Mouse (Mus musculus) CH12F3 (cell line): ENCODE measurements around the gene Mettl14.

Experiments used
- in situ Hi-C: fragments of 300-500 bp; cut with MboI; formaldehyde crosslinking; loops from 2 replicates; pipeline ENCODE4 v1.14.3; 2020; ENCODE audit warnings: low sequenced_read_pairs

The Mettl14 gene

DNA sequence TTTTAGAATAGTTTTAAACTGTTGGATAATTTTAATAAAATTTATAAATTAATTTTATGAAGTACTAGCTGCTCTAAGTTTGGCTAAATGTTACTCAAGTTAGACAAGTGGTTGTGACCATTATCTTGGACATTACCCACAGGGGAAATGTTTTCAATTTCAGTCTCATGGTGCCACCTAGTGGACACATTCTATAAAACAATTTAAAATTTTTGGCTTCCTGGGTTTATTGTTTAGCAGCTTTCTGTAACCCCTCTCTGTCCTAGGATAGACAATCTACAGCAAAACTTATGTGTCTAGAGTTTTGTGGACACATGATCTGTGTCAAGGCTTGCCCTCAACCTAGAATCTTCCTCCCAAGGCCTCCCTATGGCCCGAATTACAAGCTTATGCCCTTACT, 63.8 kb downstream of the Mettl14 start:
- in situ Hi-C loops = no loop called here

DNA sequence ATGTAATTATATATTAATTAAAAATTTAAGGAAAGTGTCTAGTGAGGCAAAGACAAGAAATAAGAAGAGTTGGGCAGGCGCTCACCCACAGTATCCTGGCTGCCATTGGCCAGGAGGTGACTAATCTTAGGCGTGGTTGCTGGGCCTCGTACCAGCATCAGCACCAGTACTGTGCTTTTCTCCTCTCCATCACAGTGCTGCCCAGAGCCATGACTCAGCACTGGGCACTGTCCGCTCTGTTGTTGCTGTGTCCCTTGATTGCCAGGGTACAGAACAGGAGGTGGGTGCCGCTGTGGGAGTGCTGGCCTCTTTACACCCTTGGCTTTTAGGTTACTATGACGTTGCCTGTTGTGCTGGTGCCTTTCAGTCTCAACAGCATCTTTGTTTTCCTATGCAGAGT, 64.3 kb downstream of the Mettl14 start:
- in situ Hi-C loops = no loop called here

DNA sequence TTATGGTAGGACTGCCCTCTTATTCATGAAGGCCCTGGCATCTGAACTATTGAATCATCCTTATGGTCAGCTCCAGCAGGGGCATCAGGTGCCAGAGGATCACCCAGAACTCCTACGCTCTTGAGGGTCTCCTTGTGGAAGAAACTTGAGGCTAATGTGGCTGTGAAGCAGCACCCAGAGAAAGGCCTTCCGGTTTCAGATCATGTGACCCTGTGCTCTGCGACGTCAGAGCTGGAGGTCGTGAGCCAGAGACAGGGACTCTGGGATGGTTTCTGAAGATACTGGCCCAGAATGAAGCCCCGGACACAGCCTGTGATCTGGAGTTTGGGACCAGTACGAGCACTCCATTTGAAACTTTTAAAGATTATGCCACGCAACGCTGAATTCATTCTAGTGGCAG, 65.6 kb downstream of the Mettl14 start:
- in situ Hi-C loops = no loop called here
